Mouse (Mus musculus): ENCODE measurements at regions not wholly inside any gene's neighbourhood (a gene's known extent, or its start where the extent isn't known, plus 50 kb on each side); places are given as distances from the start of the nearest gene placed in this dataset.

DNA sequence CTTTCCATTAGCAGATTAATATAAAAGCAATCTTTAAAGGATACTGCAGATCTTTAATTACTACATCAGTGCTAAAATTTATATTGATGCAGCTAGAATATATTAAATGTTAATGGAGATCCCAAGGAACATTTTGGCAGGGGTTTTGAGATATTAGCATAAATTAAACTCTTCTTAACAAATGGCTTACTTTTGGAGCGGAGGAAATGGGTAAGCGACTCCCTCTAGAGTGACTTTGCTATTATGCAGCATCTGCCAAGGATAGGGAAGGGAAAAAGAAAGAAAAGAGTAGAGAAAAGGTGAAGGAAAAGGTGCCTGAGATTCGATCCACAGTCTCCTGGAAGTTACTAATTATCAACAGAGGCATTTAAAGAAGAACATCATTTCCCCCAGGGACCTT, 949.4 kb downstream of the Synb start:
- no peaks in the 10 kb centered on the region for H3K36me3 ChIP-seq (ENCODE audit: control insufficient read depth, insufficient read depth)
- no peak overlapping the region for H3K4me2 ChIP-seq (replicated peaks; ENCODE audit: low read depth)
- WGBS: 74% methylated on average over 3 of the region's 3 CpGs
- no peaks in the 10 kb centered on the region for H3K9me3 ChIP-seq (ENCODE audit: control insufficient read depth)
- H3K27me3 ChIP-seq (replicated peaks; ENCODE audit: control insufficient read depth, insufficient read depth, low read length): no peaks in the 10 kb centered on the region
- H3K27ac ChIP-seq (ENCODE audit: low read depth, low read length): no peak overlapping the region
- no peak overlapping the region for H3K9ac ChIP-seq (ENCODE audit: low read depth, low read length)
- no peak for TF ChIP-seq CTCF (IDR thresholded peaks at IDR 0.05; ENCODE audit: low read depth)
- H3K4me1 ChIP-seq (replicated peaks; ENCODE audit: control insufficient read depth, insufficient read depth, low read length): no peaks in the 10 kb centered on the region
- H3K4me3 ChIP-seq (ENCODE audit: low read depth, low read length): no peak overlapping the region
- no peak for ATAC-seq

DNA sequence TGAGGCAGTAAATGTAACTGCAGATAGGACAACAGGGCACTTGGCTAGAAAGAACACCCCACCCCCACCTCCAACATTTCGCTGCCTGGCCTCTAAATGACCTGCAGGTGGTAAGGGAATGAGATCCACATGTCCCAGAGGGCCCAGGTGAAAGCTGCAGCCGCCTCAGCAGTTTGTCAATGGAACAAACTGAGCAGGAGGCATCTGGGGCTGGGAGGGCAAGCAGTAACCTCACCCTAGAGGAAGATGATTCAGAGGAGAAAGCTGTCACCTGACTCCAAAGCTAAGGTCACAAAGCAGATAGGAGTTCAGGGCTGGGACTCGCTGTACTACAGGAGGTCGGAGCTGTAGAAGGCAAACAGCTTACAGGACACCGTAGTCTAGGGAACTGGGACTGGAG, 955.7 kb downstream of the Synb start:
- Histone ChIP-seq H3K9ac (ENCODE audit: low read depth, low read length) (no peak overlapping the region), H3K4me3 (ENCODE audit: low read depth, low read length) (no peak overlapping the region), H3K36me3 (ENCODE audit: control insufficient read depth, insufficient read depth) (no peaks in the 10 kb centered on the region), H3K4me2 (replicated peaks; ENCODE audit: low read depth) (no peak overlapping the region), H3K4me1 (replicated peaks; ENCODE audit: control insufficient read depth, insufficient read depth, low read length) (no peaks in the 10 kb centered on the region), H3K27ac (ENCODE audit: low read depth, low read length) (no peak overlapping the region), H3K9me3 (ENCODE audit: control insufficient read depth) (no peaks in the 10 kb centered on the region), H3K27me3 (replicated peaks; ENCODE audit: control insufficient read depth, insufficient read depth, low read length) (no peaks in the 10 kb centered on the region)
- ATAC-seq: peak; percentile 96
- peak; percentile 21; the same call in 1 of the 2 replicates for TF ChIP-seq CTCF (IDR thresholded peaks at IDR 0.05; ENCODE audit: low read depth)
- 34% methylated on average over 5 of the region's 5 CpGs for WGBS

GRCm38 (mm10) chr14:68325061-68325460, 969.0 kb downstream of the Synb start:
- H3K4me2 ChIP-seq (replicated peaks; ENCODE audit: low read depth): no peak overlapping the region
- H3K4me3 ChIP-seq (ENCODE audit: low read depth, low read length): no peak overlapping the region
- peak; percentile 67; the same call in 1 of the 2 replicates for ATAC-seq
- H3K27ac ChIP-seq (ENCODE audit: low read depth, low read length): no peak overlapping the region
- WGBS: 38% methylated on average over 1 of the region's 1 CpGs
- H3K27me3 ChIP-seq (replicated peaks; ENCODE audit: control insufficient read depth, insufficient read depth, low read length): no peaks in the 10 kb centered on the region
- no peak overlapping the region for H3K9ac ChIP-seq (ENCODE audit: low read depth, low read length)
- no peaks in the 10 kb centered on the region for H3K36me3 ChIP-seq (ENCODE audit: control insufficient read depth, insufficient read depth)
- no peaks in the 10 kb centered on the region for H3K4me1 ChIP-seq (replicated peaks; ENCODE audit: control insufficient read depth, insufficient read depth, low read length)
- no peaks in the 10 kb centered on the region for H3K9me3 ChIP-seq (ENCODE audit: control insufficient read depth)
- TF ChIP-seq CTCF (IDR thresholded peaks at IDR 0.05; ENCODE audit: low read depth): no peak

DNA sequence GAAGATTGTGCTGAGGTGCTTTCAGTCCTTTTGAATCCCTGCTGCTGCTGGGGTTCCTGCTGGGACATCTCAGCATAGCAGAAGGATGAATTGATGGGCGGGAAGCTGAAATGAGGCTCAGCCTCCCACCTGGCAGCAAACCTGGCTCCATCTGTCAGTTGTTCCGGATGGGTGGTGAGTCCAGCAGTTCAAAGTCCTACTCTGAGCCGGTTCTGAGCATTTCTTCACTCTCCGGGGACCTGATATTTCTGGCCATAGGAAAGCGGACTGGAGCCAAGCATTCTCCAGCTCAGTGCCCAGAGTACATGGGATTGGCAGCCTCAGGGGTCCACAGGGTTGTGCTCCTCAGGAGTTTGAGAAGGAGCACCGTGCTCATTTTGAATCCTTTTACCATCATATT, 971.1 kb downstream of the Synb start:
- H3K36me3 ChIP-seq (ENCODE audit: control insufficient read depth, insufficient read depth): no peaks in the 10 kb centered on the region
- no peaks in the 10 kb centered on the region for H3K4me1 ChIP-seq (replicated peaks; ENCODE audit: control insufficient read depth, insufficient read depth, low read length)
- 34% methylated on average over 6 of the region's 6 CpGs for WGBS
- H3K9me3 ChIP-seq (ENCODE audit: control insufficient read depth): no peaks in the 10 kb centered on the region
- H3K4me2 ChIP-seq (replicated peaks; ENCODE audit: low read depth): no peak overlapping the region
- no peaks in the 10 kb centered on the region for H3K27me3 ChIP-seq (replicated peaks; ENCODE audit: control insufficient read depth, insufficient read depth, low read length)
- H3K27ac ChIP-seq (ENCODE audit: low read depth, low read length): no peak overlapping the region
- no peak overlapping the region for H3K9ac ChIP-seq (ENCODE audit: low read depth, low read length)
- no peak overlapping the region for H3K4me3 ChIP-seq (ENCODE audit: low read depth, low read length)
- peak; percentile 85 for ATAC-seq
- no peak for TF ChIP-seq CTCF (IDR thresholded peaks at IDR 0.05; ENCODE audit: low read depth)

- no peaks in the 10 kb centered on the region for H3K4me1 ChIP-seq (replicated peaks; ENCODE audit: control insufficient read depth, insufficient read depth, low read length)
- no peak overlapping the region for H3K9ac ChIP-seq (ENCODE audit: low read depth, low read length)
- H3K27me3 ChIP-seq (replicated peaks; ENCODE audit: control insufficient read depth, insufficient read depth, low read length): no peaks in the 10 kb centered on the region
- no peak for ATAC-seq
- WGBS: 86% methylated on average over 2 of the region's 2 CpGs
- no peaks in the 10 kb centered on the region for H3K9me3 ChIP-seq (ENCODE audit: control insufficient read depth)
- no peak overlapping the region for H3K27ac ChIP-seq (ENCODE audit: low read depth, low read length)
- no peak overlapping the region for H3K4me2 ChIP-seq (replicated peaks; ENCODE audit: low read depth)
- H3K36me3 ChIP-seq (ENCODE audit: control insufficient read depth, insufficient read depth): no peaks in the 10 kb centered on the region
- no peak overlapping the region for H3K4me3 ChIP-seq (ENCODE audit: low read depth, low read length)
- no peak for TF ChIP-seq CTCF (IDR thresholded peaks at IDR 0.05; ENCODE audit: low read depth)
Observed at GRCm38 (mm10) chr14:68307973-68308660, 986.0 kb downstream of the Synb start.

DNA sequence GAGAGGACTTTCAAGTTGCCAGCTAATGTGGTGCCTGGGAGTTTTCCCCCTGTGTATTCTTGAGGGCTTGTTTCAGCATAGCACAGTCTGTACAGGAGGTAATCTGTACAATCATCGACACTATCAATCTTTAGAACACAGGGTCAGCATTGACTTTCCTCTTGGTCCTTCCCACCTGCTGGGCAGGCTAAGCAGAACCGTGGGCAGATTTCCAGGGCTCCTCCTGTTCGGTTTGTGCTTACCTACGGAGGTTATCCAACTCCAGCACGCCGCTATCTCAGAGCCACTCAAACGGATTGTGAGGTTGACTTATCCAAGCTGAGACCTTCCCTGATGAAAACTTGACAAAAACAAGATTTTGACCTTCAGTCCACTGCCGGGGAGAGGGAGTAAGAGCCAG, 988.9 kb downstream of the Synb start:
- Histone ChIP-seq H3K4me1 (replicated peaks; ENCODE audit: control insufficient read depth, insufficient read depth, low read length) (no peaks in the 10 kb centered on the region), H3K27ac (ENCODE audit: low read depth, low read length) (no peak overlapping the region), H3K9ac (ENCODE audit: low read depth, low read length) (no peak overlapping the region), H3K4me3 (ENCODE audit: low read depth, low read length) (no peak overlapping the region), H3K27me3 (replicated peaks; ENCODE audit: control insufficient read depth, insufficient read depth, low read length) (no peaks in the 10 kb centered on the region), H3K36me3 (ENCODE audit: control insufficient read depth, insufficient read depth) (no peaks in the 10 kb centered on the region), H3K9me3 (ENCODE audit: control insufficient read depth) (no peaks in the 10 kb centered on the region), H3K4me2 (replicated peaks; ENCODE audit: low read depth) (no peak overlapping the region)
- ATAC-seq: no peak
- no peak for TF ChIP-seq CTCF (IDR thresholded peaks at IDR 0.05; ENCODE audit: low read depth)
- 84% methylated on average over 8 of the region's 8 CpGs for WGBS
